Mouse (Mus musculus): ENCODE data around the gene Maml2. TPM values are rescaled to one million over a fixed set of nuclear protein-coding genes. Genes with fewer than 3 reads are reported as not detected.

The Maml2 gene
- polyA plus RNA-seq, 1 experiment from 2014 or later, result 9.8 TPM

DNA sequence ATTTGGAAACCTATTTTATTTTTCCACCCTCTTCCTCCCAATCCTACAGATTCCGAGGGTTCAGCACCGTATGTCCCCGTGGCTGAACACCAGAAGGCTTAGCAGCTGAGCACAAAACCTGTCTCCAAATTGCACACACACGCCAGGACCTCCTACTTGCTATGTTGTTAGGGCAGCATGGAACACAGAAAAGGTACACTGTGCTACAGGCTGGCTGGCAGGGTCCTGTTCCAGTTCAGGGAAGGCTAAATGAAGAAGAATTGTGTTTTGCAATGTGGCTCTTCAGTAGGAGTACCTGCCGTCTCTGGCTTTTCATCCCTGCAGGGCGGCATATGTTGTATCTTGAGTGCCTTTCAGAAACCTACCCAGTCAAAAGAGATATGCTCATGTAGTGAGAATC is 300.0 kb downstream of the Maml2 start:
- no peak overlapping the region for H3K27ac ChIP-seq (replicated peaks; ENCODE audit: low read depth, low read length)
- no peak for ATAC-seq (ENCODE audit: low read depth)
- H3K27me3 ChIP-seq (replicated peaks; ENCODE audit: control insufficient read depth, insufficient read depth, low read length), result no peaks in the 10 kb centered on the region
- 76% methylated on average over 6 of the region's 6 CpGs for WGBS
- H3K9me3 ChIP-seq (ENCODE audit: control insufficient read depth, low read length), result no peaks in the 10 kb centered on the region
- no peak overlapping the region for H3K4me2 ChIP-seq (ENCODE audit: low read depth, low read length)
- H3K4me3 ChIP-seq (ENCODE audit: low read depth, low read length), result no peak overlapping the region
- no peak overlapping the region for H3K9ac ChIP-seq (ENCODE audit: low read depth, low read length)
- H3K4me1 ChIP-seq (ENCODE audit: control insufficient read depth, insufficient read depth, low read length), result no peaks in the 10 kb centered on the region
- H3K36me3 ChIP-seq (ENCODE audit: control insufficient read depth, insufficient read depth, low read length), result no peaks in the 10 kb centered on the region
- no peak for DNase-seq (ENCODE audit: low spot score)

DNA sequence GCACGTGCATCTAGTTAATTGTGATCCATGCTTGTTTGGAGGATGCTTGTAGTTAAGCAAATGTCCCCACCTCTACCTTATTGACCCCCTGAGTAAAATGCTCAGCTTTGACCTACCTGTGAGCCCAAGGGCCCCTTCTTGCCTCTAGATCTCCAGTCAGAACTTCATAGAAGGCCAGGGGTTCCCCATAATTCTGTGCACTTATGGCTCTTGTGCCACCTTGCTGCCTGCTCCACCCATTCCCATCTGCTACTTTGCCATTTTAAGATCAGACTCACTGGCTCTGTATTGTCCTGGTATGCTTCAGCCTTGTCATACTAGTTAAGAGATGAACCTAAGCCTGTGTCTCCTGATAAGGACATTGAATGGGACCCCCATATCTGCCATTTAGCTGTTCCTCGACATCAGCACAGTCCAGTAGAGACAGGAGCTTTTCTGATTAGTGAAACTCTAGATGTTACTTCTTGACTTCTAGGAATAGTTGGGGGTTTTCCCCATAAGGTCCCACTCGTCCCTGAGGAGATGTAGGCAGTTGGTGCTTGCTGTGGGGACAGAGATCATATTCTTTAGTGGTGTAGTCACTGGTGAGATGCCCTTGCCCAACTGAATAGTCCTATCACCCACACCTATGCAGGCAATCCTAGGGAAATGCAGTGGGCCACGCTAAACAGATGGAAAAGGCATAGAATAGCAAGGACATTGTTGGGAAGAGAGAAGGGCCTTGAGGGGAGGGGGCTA is 301.0 kb downstream of the Maml2 start:
- DNase-seq (ENCODE audit: low spot score) (no peak), ATAC-seq (ENCODE audit: low read depth) (no peak)
- no peak overlapping the region for H3K27ac ChIP-seq (replicated peaks; ENCODE audit: low read depth, low read length)
- H3K4me2 ChIP-seq (ENCODE audit: low read depth, low read length), result no peak overlapping the region
- no peak overlapping the region for H3K4me3 ChIP-seq (ENCODE audit: low read depth, low read length)
- H3K9ac ChIP-seq (ENCODE audit: low read depth, low read length), result no peak overlapping the region
- peaks cover 2% of the 10 kb centered on the region; the same call in 1 of the 2 replicates for H3K4me1 ChIP-seq (ENCODE audit: control insufficient read depth, insufficient read depth, low read length)
- H3K27me3 ChIP-seq (replicated peaks; ENCODE audit: control insufficient read depth, insufficient read depth, low read length), result no peaks in the 10 kb centered on the region
- WGBS, result 77% methylated on average over 4 of the region's 4 CpGs
- H3K9me3 ChIP-seq (ENCODE audit: control insufficient read depth, low read length), result no peaks in the 10 kb centered on the region
- H3K36me3 ChIP-seq (ENCODE audit: control insufficient read depth, insufficient read depth, low read length), result no peaks in the 10 kb centered on the region

DNA sequence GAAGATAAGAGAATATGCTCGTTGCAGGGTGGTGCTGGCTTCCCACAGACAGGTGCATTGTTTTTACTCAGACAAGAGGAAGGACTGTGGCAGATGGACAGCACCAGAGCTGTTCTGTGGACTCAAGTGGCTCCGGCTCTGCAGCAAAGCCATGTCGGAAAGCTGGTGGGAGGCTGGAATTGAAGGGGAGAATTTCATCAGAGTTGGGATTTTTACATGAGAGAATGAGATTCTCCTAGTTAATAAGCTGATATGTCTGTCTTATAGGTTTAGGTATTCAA is 301.5 kb downstream of the Maml2 start:
- H3K27me3 ChIP-seq (replicated peaks; ENCODE audit: control insufficient read depth, insufficient read depth, low read length), result no peaks in the 10 kb centered on the region
- ATAC-seq (ENCODE audit: low read depth) (no peak), DNase-seq (ENCODE audit: low spot score) (no peak)
- H3K4me1 ChIP-seq (ENCODE audit: control insufficient read depth, insufficient read depth, low read length), result peaks cover 4% of the 10 kb centered on the region; the same call in 1 of the 2 replicates
- H3K36me3 ChIP-seq (ENCODE audit: control insufficient read depth, insufficient read depth, low read length), result no peaks in the 10 kb centered on the region
- H3K4me3 ChIP-seq (ENCODE audit: low read depth, low read length), result no peak overlapping the region
- no peaks in the 10 kb centered on the region for H3K9me3 ChIP-seq (ENCODE audit: control insufficient read depth, low read length)
- 77% methylated on average over 3 of the region's 3 CpGs for WGBS
- no peak overlapping the region for H3K4me2 ChIP-seq (ENCODE audit: low read depth, low read length)
- H3K9ac ChIP-seq (ENCODE audit: low read depth, low read length), result no peak overlapping the region
- no peak overlapping the region for H3K27ac ChIP-seq (replicated peaks; ENCODE audit: low read depth, low read length)

DNA sequence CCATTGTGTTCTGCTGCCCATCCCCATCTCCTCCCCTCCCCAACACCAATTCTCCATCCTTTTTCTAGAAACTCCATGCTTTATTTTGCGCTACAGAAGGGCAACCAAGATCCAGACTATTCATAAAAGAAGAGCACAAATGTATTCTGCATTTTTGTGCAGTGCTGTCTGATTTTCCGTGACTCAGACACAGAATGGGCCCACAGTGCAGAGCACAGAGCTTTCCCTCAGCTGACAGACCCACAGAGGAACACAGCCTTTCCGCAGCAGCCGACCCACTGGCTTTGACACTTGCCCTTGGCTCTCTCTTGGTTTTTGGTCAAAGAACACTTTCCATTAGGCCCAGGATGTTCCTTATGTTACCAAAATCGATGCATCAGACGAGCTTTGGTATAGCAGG is 302.0 kb downstream of the Maml2 start:
- no peaks in the 10 kb centered on the region for H3K36me3 ChIP-seq (ENCODE audit: control insufficient read depth, insufficient read depth, low read length)
- H3K9ac ChIP-seq (ENCODE audit: low read depth, low read length), result no peak overlapping the region
- ATAC-seq (ENCODE audit: low read depth) (no peak), DNase-seq (ENCODE audit: low spot score) (no peak)
- H3K4me2 ChIP-seq (ENCODE audit: low read depth, low read length), result no peak overlapping the region
- H3K27me3 ChIP-seq (replicated peaks; ENCODE audit: control insufficient read depth, insufficient read depth, low read length), result no peaks in the 10 kb centered on the region
- no peaks in the 10 kb centered on the region for H3K9me3 ChIP-seq (ENCODE audit: control insufficient read depth, low read length)
- no peak overlapping the region for H3K27ac ChIP-seq (replicated peaks; ENCODE audit: low read depth, low read length)
- WGBS, result 97% methylated on average over 6 of the region's 6 CpGs
- peaks cover 4% of the 10 kb centered on the region; the same call in 1 of the 2 replicates for H3K4me1 ChIP-seq (ENCODE audit: control insufficient read depth, insufficient read depth, low read length)
- H3K4me3 ChIP-seq (ENCODE audit: low read depth, low read length), result no peak overlapping the region

DNA sequence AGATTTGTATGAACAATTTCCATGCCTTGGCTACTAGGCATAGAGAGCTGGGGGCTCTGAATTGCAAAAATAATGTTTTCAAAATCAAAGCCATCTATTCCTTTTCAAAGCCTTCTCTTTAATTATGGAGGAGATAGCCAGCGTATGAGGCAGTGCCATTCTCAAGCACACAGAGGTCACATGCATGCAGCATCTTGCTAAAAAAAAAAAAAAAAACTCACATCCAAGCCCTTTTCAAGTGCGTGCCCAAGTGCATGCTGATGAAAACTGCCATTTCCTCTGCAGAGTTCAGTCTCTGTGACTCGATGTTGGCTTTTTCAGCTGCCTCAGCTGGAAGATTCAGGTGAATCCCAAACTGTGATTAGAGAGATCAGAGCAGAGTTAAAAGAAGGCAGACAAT is 304.0 kb downstream of the Maml2 start:
- Histone ChIP-seq H3K4me1 (ENCODE audit: control insufficient read depth, insufficient read depth, low read length) (peaks cover 4% of the 10 kb centered on the region; the same call in 1 of the 2 replicates), H3K9ac (ENCODE audit: low read depth, low read length) (no peak overlapping the region), H3K27me3 (replicated peaks; ENCODE audit: control insufficient read depth, insufficient read depth, low read length) (no peaks in the 10 kb centered on the region), H3K9me3 (ENCODE audit: control insufficient read depth, low read length) (no peaks in the 10 kb centered on the region), H3K27ac (replicated peaks; ENCODE audit: low read depth, low read length) (no peak overlapping the region), H3K36me3 (ENCODE audit: control insufficient read depth, insufficient read depth, low read length) (no peaks in the 10 kb centered on the region), H3K4me3 (ENCODE audit: low read depth, low read length) (no peak overlapping the region), H3K4me2 (ENCODE audit: low read depth, low read length) (no peak overlapping the region)
- DNase-seq (ENCODE audit: low spot score) (no peak), ATAC-seq (ENCODE audit: low read depth) (no peak)
- 79% methylated on average over 3 of the region's 3 CpGs for WGBS

DNA sequence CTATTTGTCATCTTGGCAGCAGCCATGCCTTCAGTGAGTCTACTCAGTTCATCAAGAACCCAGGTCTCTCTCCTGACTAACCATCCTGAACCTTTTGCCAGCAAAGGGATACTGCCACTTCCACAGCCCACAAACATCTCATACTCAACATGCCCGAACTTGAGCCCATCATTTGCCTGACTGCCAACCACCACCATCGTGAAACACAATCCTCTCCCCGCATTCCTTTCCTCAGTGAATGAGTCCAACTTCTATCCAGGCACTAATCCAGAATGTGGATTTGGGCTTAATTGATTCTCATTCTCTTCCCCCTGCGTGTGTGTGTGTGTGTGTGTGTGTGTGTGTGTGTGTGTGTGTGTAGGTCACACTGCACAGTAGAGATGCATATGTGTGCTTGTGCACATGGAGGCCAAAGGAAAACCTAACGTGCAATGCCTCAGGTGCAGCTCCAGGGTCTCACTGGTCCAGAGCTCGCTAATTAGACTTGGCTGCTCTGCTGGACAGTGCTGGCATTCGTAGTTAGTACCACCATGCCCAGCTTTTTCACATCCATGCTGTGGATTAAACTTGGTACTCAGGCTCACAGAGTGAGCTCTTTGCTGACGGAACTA is 305.9 kb downstream of the Maml2 start:
- no peak overlapping the region for H3K27ac ChIP-seq (replicated peaks; ENCODE audit: low read depth, low read length)
- ATAC-seq (ENCODE audit: low read depth) (peak; percentile 84), DNase-seq (ENCODE audit: low spot score) (peak; percentile 81)
- H3K9me3 ChIP-seq (ENCODE audit: control insufficient read depth, low read length), result no peaks in the 10 kb centered on the region
- 61% methylated on average over 8 of the region's 8 CpGs for WGBS
- peaks cover 5% of the 10 kb centered on the region; the same call in 1 of the 2 replicates for H3K4me1 ChIP-seq (ENCODE audit: control insufficient read depth, insufficient read depth, low read length)
- H3K36me3 ChIP-seq (ENCODE audit: control insufficient read depth, insufficient read depth, low read length), result no peaks in the 10 kb centered on the region
- no peak overlapping the region for H3K9ac ChIP-seq (ENCODE audit: low read depth, low read length)
- H3K4me3 ChIP-seq (ENCODE audit: low read depth, low read length), result no peak overlapping the region
- no peaks in the 10 kb centered on the region for H3K27me3 ChIP-seq (replicated peaks; ENCODE audit: control insufficient read depth, insufficient read depth, low read length)
- H3K4me2 ChIP-seq (ENCODE audit: low read depth, low read length), result no peak overlapping the region

DNA sequence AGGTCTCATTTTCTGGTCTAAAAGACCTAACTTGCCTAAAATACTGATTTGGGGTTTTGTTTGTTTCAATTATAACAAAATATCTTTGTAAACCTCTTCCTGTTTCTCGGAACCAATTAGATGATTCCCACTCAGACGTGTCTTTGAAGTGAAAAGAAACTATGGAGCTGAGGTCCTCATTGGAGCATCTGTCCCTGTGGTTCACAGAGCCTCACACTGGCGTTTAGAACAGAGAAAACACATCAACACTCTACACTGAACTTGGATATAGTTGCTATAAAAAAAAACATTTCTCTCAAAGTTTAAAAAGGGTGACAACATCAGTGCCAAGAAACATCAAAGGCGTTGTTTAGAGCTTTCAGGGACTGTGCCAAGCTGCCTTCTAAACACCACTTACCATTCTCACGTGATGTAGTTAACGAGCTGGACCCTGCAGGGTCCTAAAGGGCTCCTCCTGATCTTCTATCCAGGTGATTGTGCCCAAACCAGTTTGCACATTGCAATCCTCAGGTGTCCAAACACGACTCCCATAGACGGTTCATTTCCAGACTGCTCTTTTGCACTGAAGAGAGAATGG is 309.9 kb downstream of the Maml2 start:
- no peaks in the 10 kb centered on the region for H3K36me3 ChIP-seq (ENCODE audit: control insufficient read depth, insufficient read depth, low read length)
- H3K4me2 ChIP-seq (ENCODE audit: low read depth, low read length), result no peak overlapping the region
- peaks cover 16% of the 10 kb centered on the region for H3K4me1 ChIP-seq (ENCODE audit: control insufficient read depth, insufficient read depth, low read length)
- 69% methylated on average over 8 of the region's 8 CpGs for WGBS
- no peak overlapping the region for H3K9ac ChIP-seq (ENCODE audit: low read depth, low read length)
- H3K27ac ChIP-seq (replicated peaks; ENCODE audit: low read depth, low read length), result no peak overlapping the region
- no peak overlapping the region for H3K4me3 ChIP-seq (ENCODE audit: low read depth, low read length)
- DNase-seq (ENCODE audit: low spot score) (peak; percentile 27), ATAC-seq (ENCODE audit: low read depth) (no peak)
- no peaks in the 10 kb centered on the region for H3K9me3 ChIP-seq (ENCODE audit: control insufficient read depth, low read length)
- H3K27me3 ChIP-seq (replicated peaks; ENCODE audit: control insufficient read depth, insufficient read depth, low read length), result no peaks in the 10 kb centered on the region

DNA sequence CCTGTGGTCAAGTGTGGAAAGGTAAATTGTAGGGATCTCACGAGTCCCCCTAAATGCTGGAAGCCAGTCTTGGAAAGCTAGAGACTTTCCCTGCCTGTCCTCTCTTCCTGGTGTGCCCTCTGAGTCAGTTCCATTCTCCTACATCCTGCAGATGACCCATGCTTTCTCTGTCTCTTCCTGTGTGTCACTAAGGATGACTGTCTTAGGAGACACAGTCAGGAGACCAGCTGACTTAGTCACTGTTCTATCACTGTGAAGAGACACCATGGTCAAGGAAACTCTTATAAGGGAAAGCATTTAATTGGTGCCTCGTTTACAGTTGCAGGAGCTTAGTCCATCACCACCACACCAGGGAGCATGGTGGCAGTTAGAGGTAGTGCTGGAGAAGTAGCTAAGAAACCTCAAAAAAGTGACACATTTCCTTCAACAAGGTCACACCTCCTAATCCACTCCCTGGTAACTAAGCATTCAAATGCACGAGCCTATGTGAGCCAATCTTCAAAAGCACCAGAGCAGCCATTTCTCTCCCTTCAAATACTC is 310.8 kb downstream of the Maml2 start:
- peaks cover 24% of the 10 kb centered on the region for H3K4me1 ChIP-seq (ENCODE audit: control insufficient read depth, insufficient read depth, low read length)
- H3K9ac ChIP-seq (ENCODE audit: low read depth, low read length), result no peak overlapping the region
- no peaks in the 10 kb centered on the region for H3K27me3 ChIP-seq (replicated peaks; ENCODE audit: control insufficient read depth, insufficient read depth, low read length)
- no peak for DNase-seq (ENCODE audit: low spot score)
- H3K4me2 ChIP-seq (ENCODE audit: low read depth, low read length), result no peak overlapping the region
- no peaks in the 10 kb centered on the region for H3K36me3 ChIP-seq (ENCODE audit: control insufficient read depth, insufficient read depth, low read length)
- no peak overlapping the region for H3K27ac ChIP-seq (replicated peaks; ENCODE audit: low read depth, low read length)
- no peak overlapping the region for H3K4me3 ChIP-seq (ENCODE audit: low read depth, low read length)
- no peak for ATAC-seq (ENCODE audit: low read depth)
- no peaks in the 10 kb centered on the region for H3K9me3 ChIP-seq (ENCODE audit: control insufficient read depth, low read length)
- 59% methylated on average over 3 of the region's 3 CpGs for WGBS

All from embryonic facial prominence, embryonic 14.5 days (tissue).